Mouse (Mus musculus) kidney, embryonic 15.5 days (tissue): ENCODE data around the gene Olfr221. TPM values are rescaled to one million over a fixed set of nuclear protein-coding genes. Genes with fewer than 3 reads are reported as not detected.
"Not testable (repeated sequence)": the region's sequence is repeated elsewhere in the genome, so short reads cannot be mapped to it uniquely, and the experiment has no call there.

Experiments
- ATAC-seq: fragments of 200-750 bp; cut with Nextera tagmentation; replicated peaks from 2 replicates; pipeline ENCODE4 v1.8.0; 2017; ENCODE audit warnings: moderate TSS enrichment; ENCODE audit not compliant: low FRiP score
- H3K27ac ChIP-seq: fragments of 300-500 bp; sonication (generic); 2 replicates; pipeline ENCODE4 v1.5.1; 2015; ENCODE audit warnings: mild to moderate bottlenecking, inconsistent platforms
- H3K27me3 ChIP-seq: fragments of 300-500 bp; sonication (generic); 2 replicates; pipeline ENCODE4 v1.6.1; 2015; ENCODE audit warnings: inconsistent platforms
- H3K36me3 ChIP-seq: fragments of 300-500 bp; sonication (generic); 2 replicates; pipeline ENCODE4 v1.6.1; 2015; ENCODE audit warnings: inconsistent platforms
- H3K4me1 ChIP-seq: fragments of 300-500 bp; sonication (generic); 2 replicates; pipeline ENCODE4 v1.6.1; 2015; ENCODE audit warnings: inconsistent platforms
- H3K4me2 ChIP-seq: fragments of 300-500 bp; sonication (generic); 2 replicates; pipeline ENCODE4 v1.6.1; 2015; ENCODE audit warnings: moderate library complexity, mild to moderate bottlenecking, inconsistent platforms
- H3K4me3 ChIP-seq: fragments of 300-500 bp; sonication (generic); replicated peaks from 2 replicates; pipeline ENCODE4 v1.5.1; 2015; ENCODE audit warnings: mild to moderate bottlenecking, inconsistent platforms
- H3K9ac ChIP-seq: fragments of 300-500 bp; sonication (generic); 2 replicates; pipeline ENCODE4 v1.6.1; 2015; ENCODE audit warnings: mild to moderate bottlenecking, inconsistent platforms
- H3K9me3 ChIP-seq: fragments of 300-500 bp; sonication (generic); replicated peaks from 2 replicates; pipeline ENCODE4 v1.6.1; 2016; ENCODE audit warnings: inconsistent platforms
- WGBS: fragments of 180-500 bp; shearing (Covaris S2); methylation state at CpG from one replicate; pipeline ENCODE4 v1.1.7; 2015; ENCODE audit warnings: mixed read lengths; 5-methylcytosine and 5-hydroxymethylcytosine counted together
- polyA plus RNA-seq: library from polyadenylated mRNA; unstranded; fragments of >200 nt; fragmentation: Nextera tagmentation; extraction: Ambion mirVana; gene quantifications from 2 replicates; pipeline ENCODE4 v1.2.1, GENCODE M21; 2015

The Olfr221 gene
- not detected in 2 replicates for polyA plus RNA-seq

DNA sequence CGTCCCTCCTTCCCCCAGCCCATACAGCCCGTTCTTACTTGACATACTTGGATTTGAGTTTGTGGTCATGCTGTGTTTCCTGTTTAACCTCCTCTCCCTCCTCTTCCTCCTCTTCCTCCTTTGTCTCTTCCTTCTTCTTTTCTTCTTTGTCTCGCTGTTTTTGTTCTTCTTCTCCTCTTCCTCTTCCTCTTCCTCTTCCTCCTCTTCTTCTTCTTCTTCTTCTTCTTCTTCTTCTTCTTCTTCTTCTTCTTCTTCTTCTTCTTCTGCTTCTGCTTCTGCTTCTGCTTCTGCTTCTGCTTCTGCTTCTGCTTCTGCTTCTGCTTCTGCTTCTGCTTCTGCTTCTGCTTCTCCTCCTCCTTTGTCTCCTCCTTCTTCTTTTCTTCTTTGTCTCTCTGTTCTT lies at the start of gene Olfr221:
Gene Olfr221, minus strand, starts transcription at position 101 of the 400 bp plus-strand sequence.
- H3K27ac ChIP-seq, H3K9ac ChIP-seq, H3K4me3 ChIP-seq, H3K27me3 ChIP-seq, ATAC-seq, H3K4me1 ChIP-seq, H3K36me3 ChIP-seq, H3K9me3 ChIP-seq, H3K4me2 ChIP-seq: not testable (repeated sequence)
- WGBS, result 55% methylated on average over 3 of the region's 3 CpGs

DNA sequence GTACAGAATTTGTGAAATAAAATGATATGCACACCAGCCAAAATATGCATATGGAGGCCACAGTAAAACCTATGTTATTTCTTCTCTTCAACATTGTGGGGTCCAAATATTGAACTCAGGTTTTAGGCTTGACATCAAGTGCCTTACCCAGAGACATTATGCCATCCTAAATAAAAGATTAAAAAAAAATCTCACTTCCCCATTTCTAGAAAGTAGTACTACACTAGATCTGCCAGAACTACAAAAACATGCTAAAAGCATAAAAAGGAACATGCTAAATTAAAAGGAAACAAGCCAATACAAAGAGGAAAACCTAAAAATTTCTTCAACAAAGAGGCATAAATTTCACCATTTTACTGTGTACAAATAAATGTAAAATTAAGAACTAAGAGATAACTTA lies 40.8 kb upstream of the Olfr221 start:
- H3K27ac ChIP-seq, result no peak overlapping the region
- H3K9ac ChIP-seq, result no peak overlapping the region
- H3K36me3 ChIP-seq, result peaks cover 78% of the 10 kb centered on the region
- no peaks in the 10 kb centered on the region for H3K9me3 ChIP-seq
- H3K4me2 ChIP-seq, result no peak overlapping the region
- no peak overlapping the region for H3K4me3 ChIP-seq
- no peaks in the 10 kb centered on the region for H3K27me3 ChIP-seq
- no peak for ATAC-seq
- no peaks in the 10 kb centered on the region for H3K4me1 ChIP-seq

DNA sequence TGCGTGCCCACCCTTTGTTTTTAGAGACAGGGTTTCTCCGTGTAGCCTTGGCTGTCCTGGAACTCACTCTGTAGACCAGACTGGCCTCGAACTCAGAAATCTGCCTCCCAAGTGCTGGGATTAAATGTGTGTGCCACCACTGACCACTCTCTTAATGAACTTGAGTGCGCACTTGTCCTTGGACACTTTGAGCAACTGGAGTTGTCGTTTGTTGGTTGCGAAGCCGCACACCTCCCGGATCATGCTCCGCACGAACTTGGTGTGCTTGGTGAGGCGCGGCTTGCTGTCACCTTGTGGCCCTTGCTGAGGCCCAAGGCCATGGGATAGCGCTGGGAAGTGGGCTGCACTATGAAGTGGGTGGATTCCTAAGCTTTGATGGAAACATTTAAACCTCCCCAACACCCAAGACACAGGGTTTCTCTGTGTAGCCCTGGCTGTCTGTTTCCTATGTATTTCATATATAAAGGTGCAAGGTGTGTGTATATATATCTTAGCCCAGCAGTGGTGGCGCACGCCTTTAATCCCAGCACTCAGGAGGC lies 29.4 kb upstream of the Olfr221 start:
- no peak overlapping the region for H3K4me3 ChIP-seq
- H3K4me2 ChIP-seq, result no peak overlapping the region
- H3K9me3 ChIP-seq, result no peaks in the 10 kb centered on the region
- WGBS, result 94% methylated on average over 15 of the region's 15 CpGs
- H3K27me3 ChIP-seq, result no peaks in the 10 kb centered on the region
- H3K9ac ChIP-seq, result no peak overlapping the region
- H3K36me3 ChIP-seq, result peaks cover 61% of the 10 kb centered on the region
- ATAC-seq, result 0 out of 2 replicates have a peak, but pooled peaks have one; percentile 26
- no peak overlapping the region for H3K27ac ChIP-seq
- no peaks in the 10 kb centered on the region for H3K4me1 ChIP-seq

DNA sequence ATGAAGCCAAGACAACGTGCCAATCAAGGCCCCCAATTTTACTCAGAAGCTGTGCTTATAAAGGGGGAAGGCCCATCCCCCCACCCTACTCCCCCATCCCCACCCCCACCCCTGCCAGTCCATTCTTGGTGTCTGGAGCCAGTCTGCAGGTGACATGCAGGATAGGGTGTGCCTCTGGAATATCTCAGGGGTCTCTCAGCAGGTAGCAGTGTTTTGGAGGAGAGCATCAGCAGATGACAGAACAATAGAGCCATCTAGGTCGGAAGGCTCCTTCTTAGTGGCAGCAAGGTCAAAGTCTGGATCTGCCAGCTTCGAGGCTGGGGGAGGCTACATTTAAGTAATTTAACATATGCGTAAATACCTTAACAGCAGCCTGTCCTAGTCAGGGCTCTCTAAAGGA lies 23.9 kb upstream of the Olfr221 start:
- WGBS, result 50% methylated on average over 4 of the region's 4 CpGs
- no peak overlapping the region for H3K4me2 ChIP-seq
- no peak overlapping the region for H3K9ac ChIP-seq
- no peaks in the 10 kb centered on the region for H3K9me3 ChIP-seq
- ATAC-seq, result no peak
- H3K4me1 ChIP-seq, result no peaks in the 10 kb centered on the region
- no peaks in the 10 kb centered on the region for H3K27me3 ChIP-seq
- H3K27ac ChIP-seq, result no peak overlapping the region
- H3K36me3 ChIP-seq, result peaks cover 6% of the 10 kb centered on the region
- no peak overlapping the region for H3K4me3 ChIP-seq

DNA sequence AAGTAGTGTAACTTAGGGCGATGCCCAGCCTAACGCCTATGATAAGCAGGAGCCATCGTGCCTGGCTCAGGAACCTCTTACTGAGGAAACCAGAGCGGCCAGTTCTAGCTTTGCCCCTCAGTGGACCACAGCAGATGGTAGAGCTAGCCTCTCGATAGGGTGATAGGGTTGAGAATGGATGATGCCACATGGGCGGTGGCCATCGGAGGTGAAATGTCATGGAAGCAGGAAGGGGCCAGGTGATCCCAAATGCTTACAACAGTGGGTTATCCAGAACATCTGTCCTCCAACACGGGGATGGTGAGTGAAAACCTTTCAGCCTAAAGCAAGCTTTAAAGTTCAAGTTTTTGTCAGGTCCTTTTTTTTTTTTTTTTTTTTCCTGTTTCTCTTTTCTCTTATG lies 19.5 kb upstream of the Olfr221 start:
- Histone ChIP-seq H3K27me3 (no peaks in the 10 kb centered on the region), H3K4me1 (no peaks in the 10 kb centered on the region), H3K9me3 (no peaks in the 10 kb centered on the region), H3K36me3 (no peaks in the 10 kb centered on the region), H3K9ac (no peak overlapping the region), H3K4me2 (no peak overlapping the region), H3K4me3 (no peak overlapping the region), H3K27ac (no peak overlapping the region)
- WGBS, result 82% methylated on average over 8 of the region's 8 CpGs
- ATAC-seq, result no peak

DNA sequence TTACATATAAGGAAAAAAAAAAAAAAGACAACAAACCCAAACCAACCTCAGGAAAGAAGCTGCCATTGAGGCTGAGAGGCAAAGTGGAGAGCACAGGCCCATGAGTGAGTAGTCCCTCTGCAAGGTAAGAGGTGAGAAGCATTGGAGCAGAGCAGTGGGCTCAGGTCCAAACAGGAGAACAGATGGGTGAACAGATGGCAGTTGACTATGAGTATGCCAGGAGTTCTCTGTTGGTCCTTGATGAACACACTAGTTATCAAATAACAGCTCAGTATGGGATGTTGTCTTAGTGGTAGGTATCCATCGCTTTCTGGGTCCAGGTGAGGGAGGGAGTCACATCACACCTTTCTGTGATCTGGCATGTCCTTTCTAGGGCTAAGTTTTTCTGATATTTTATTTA lies 18.5 kb upstream of the Olfr221 start:
- Histone ChIP-seq H3K4me2 (no peak overlapping the region), H3K4me3 (no peak overlapping the region), H3K9me3 (no peaks in the 10 kb centered on the region), H3K27ac (no peak overlapping the region), H3K9ac (no peak overlapping the region), H3K27me3 (no peaks in the 10 kb centered on the region), H3K4me1 (no peaks in the 10 kb centered on the region), H3K36me3 (no peaks in the 10 kb centered on the region)
- 83% methylated on average over 1 of the region's 1 CpGs for WGBS
- no peak for ATAC-seq

DNA sequence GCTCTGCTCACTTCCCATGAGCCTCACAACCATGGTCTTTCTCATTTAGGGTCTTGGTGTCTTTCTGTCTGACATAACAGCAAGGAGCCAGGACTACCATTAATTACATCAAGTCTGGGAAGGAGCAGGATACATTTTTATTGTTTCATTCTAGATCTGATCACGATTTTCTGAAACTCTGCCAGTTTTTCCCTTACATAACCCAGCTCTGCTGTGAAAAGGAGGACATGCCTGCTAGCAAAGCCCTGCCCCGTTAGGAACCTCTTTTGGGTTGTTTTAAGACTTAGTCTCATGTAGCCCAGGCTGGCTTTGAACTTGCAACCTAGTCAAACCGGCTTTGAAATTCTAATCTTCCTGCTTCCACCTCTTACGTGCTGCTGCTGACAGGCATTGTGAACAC lies 17.7 kb upstream of the Olfr221 start:
- ATAC-seq, result no peak
- H3K27me3 ChIP-seq, result no peaks in the 10 kb centered on the region
- H3K27ac ChIP-seq, result no peak overlapping the region
- H3K9ac ChIP-seq, result no peak overlapping the region
- 54% methylated on average over 4 of the region's 4 CpGs for WGBS
- H3K4me3 ChIP-seq, result no peak overlapping the region
- no peaks in the 10 kb centered on the region for H3K9me3 ChIP-seq
- H3K4me2 ChIP-seq, result no peak overlapping the region
- no peaks in the 10 kb centered on the region for H3K4me1 ChIP-seq
- H3K36me3 ChIP-seq, result no peaks in the 10 kb centered on the region

DNA sequence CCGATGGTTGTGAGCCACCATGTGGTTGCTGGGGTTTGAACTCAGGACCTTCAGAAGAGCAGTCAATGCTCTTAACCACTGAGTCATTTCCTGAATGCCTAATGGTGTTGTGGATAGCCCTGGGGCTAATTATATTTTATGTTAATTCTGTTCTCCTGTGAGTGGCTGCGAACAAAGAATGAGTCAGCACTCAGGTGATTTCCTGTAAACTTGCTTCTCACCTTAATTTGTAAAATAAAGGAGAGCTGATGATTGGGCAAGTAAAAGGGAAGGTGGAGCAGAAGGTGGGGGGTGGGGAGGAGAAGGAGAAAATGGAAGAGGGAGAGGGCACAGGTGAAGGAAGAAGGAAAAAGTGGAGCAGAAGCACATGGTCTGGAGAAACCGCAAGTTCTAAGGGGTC lies 10.5 kb upstream of the Olfr221 start:
- H3K36me3 ChIP-seq, ATAC-seq, H3K9ac ChIP-seq, H3K27ac ChIP-seq, H3K4me3 ChIP-seq, H3K9me3 ChIP-seq, H3K4me2 ChIP-seq, H3K4me1 ChIP-seq, H3K27me3 ChIP-seq: not testable (repeated sequence)
- 84% methylated on average over 3 of the region's 3 CpGs for WGBS

DNA sequence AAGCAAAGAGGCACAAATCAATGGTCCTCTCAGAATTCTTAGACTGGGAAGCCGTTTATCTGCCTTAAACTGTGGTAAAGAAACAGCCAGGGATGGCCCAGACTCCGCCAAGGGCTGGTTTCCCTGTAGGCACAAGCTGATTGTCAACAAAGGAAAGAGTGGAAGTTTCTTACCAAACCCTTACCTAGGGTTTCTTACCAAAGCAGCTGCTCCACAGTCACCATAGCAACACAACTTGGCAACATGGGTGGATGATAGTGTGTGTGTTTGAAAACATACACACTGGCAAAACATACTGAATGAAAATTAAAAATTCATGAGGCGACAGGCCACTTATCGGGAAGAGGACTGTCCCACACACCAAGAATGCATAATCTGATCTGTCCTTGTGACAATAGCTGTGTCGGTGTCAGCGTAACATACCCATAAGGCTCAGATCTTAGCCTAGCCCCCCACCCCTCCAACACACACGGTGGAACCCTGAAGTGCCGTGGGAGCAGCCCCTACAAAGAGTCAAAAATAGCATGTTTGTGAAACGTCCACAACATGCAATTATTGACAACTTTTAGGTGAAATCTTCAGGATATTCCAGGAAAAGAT lies 3.8 kb upstream of the Olfr221 start:
- WGBS, result 83% methylated on average over 9 of the region's 9 CpGs
- 0 out of 2 replicates have a peak, but pooled peaks cover 2% of the 10 kb centered on the region for H3K4me1 ChIP-seq
- no peak overlapping the region for H3K4me2 ChIP-seq
- H3K27ac ChIP-seq, result no peak overlapping the region
- H3K4me3 ChIP-seq, result no peak overlapping the region
- H3K36me3 ChIP-seq, result no peaks in the 10 kb centered on the region
- H3K9me3 ChIP-seq, result no peaks in the 10 kb centered on the region
- H3K9ac ChIP-seq, result no peak overlapping the region
- H3K27me3 ChIP-seq, result no peaks in the 10 kb centered on the region
- ATAC-seq, result no peak

DNA sequence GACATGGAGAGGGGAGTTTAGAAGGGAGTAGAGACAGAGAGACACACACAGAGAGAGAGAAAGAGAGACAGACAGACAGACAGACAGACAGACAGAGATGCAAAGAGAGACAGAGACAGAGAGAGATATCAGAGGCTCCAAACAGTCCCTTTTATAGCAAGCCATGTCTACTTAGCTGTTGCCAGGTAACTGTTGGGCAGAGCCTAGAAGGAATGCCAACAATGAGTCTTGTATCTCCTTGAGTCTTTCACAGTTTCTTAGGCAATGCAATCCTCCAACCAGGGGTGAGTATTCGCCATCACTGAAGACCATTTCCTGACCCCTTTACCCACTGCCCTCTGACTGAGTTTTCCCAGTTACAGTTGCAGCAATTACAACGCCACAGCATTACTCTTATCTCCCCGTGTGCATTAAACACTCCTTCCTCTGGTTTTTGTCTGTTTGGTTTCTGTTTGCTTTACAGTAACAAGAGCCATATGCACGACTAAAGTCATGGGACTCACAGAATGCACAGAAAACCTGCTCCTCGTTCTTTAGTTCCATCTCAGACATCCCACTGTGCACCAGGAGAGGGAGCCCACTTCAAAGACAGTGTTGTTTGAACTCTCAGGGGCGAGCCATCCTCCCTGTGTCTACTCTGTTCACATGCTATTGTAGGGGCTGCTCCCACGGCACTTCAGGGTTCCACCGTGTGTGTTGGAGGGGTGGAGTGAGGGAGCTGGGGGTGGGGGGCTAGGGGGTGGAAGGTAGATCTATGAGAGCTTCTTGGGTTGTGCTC lies 2.8 kb upstream of the Olfr221 start:
- H3K9ac ChIP-seq, result no peak overlapping the region
- peak; percentile 73; the same call in 1 of the 2 replicates for ATAC-seq
- WGBS, result 9% methylated on average over 8 of the region's 8 CpGs
- no peaks in the 10 kb centered on the region for H3K27me3 ChIP-seq
- no peak overlapping the region for H3K4me3 ChIP-seq
- H3K9me3 ChIP-seq, result no peaks in the 10 kb centered on the region
- H3K27ac ChIP-seq, result no peak overlapping the region
- H3K36me3 ChIP-seq, result no peaks in the 10 kb centered on the region
- H3K4me2 ChIP-seq, result no peak overlapping the region
- H3K4me1 ChIP-seq, result 0 out of 2 replicates have a peak, but pooled peaks cover 2% of the 10 kb centered on the region

DNA sequence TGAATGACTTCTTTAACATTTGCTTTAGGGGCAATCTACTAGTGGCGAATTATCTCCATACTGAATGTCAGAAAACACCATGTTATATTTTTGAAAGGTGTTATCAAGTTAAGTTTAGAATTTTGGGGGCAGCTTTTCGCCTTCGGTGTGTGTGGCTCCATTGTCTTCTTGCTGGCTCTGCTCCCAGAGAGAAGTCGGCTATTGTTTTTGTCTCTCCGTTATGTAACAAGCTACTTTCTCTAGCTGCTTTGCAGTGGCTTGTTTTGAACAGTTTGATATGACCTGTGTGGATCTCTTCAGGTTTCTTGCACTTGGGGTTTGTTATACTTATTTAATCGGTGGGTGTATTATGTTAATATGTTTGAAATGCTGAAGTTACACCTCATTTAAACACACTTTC lies 1.2 kb upstream of the Olfr221 start:
- H3K4me1 ChIP-seq, result 0 out of 2 replicates have a peak, but pooled peaks cover 2% of the 10 kb centered on the region
- ATAC-seq, result no peak
- no peak overlapping the region for H3K4me2 ChIP-seq
- no peak overlapping the region for H3K9ac ChIP-seq
- no peaks in the 10 kb centered on the region for H3K36me3 ChIP-seq
- H3K9me3 ChIP-seq, result no peaks in the 10 kb centered on the region
- WGBS, result 79% methylated on average over 6 of the region's 6 CpGs
- no peak overlapping the region for H3K4me3 ChIP-seq
- H3K27me3 ChIP-seq, result no peaks in the 10 kb centered on the region
- H3K27ac ChIP-seq, result no peak overlapping the region

DNA sequence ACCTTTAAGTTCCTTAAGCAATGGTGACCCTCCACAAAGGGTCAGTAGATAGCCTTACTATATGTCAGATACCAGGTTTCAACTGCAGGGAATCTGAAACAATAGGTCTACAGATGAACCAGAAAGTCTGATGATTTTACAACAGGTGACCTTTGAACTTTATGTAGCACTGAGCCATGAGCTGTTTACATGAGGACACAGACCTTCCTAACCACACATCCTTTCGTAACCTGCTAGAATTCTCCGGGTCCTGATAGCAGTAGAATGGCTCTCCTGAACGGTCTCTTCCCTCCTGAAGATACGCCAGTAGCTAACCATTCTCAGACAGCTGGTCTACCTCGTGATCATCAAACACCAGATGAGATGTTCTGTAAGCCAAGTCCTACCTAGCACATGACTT lies 2.9 kb downstream of the Olfr221 start:
- 89% methylated on average over 5 of the region's 5 CpGs for WGBS

More for the DNA sequence above, 2.9 kb downstream of the Olfr221 start:
- H3K4me2 ChIP-seq, result no peak overlapping the region
- no peak overlapping the region for H3K4me3 ChIP-seq
- no peaks in the 10 kb centered on the region for H3K9me3 ChIP-seq
- no peaks in the 10 kb centered on the region for H3K36me3 ChIP-seq
- no peak overlapping the region for H3K27ac ChIP-seq
- H3K4me1 ChIP-seq, result no peaks in the 10 kb centered on the region
- no peaks in the 10 kb centered on the region for H3K27me3 ChIP-seq
- no peak overlapping the region for H3K9ac ChIP-seq
- no peak for ATAC-seq
